Mouse (Mus musculus): ENCODE data around the gene Mtx2. TPM values are rescaled to one million over a fixed set of nuclear protein-coding genes. Genes with fewer than 3 reads are reported as not detected.
A peak's percentile ranks its signal among the peaks of the same experiment; 100 is the strongest.

Mtx2 gene
- 124 and 126 TPM in 2 replicates for polyA plus RNA-seq (2014; fragmentation: Nextera tagmentation; extraction: Ambion mirVana)

- H3K9ac ChIP-seq (ENCODE audit: low read length), result peak within 1 kb of the TSS; percentile 94
- H3K27me3 ChIP-seq (replicated peaks; ENCODE audit: control insufficient read depth, insufficient read depth, low read length), result no peaks in the 10 kb centered on the region
- WGBS, result under 1% methylated on average over 74 of the region's 74 CpGs
- DNase-seq (ENCODE audit: low spot score) (peak; percentile 89), ATAC-seq (replicated peaks; ENCODE audit: low FRiP score, low TSS enrichment, low read depth) (peak; percentile 90)
- H3K4me2 ChIP-seq (ENCODE audit: low read length), result peak within 1 kb of the TSS; percentile 71
- no peaks in the 10 kb centered on the region for H3K4me1 ChIP-seq (replicated peaks; ENCODE audit: control insufficient read depth, insufficient read depth, low read length)
- no peaks in the 10 kb centered on the region for H3K36me3 ChIP-seq (ENCODE audit: control insufficient read depth, insufficient read depth, low read length)
- peak within 1 kb of the TSS; percentile 96 for H3K4me3 ChIP-seq (ENCODE audit: low read depth, low read length)
- no peaks in the 10 kb centered on the region for H3K9me3 ChIP-seq (ENCODE audit: control insufficient read depth, low read length)
- H3K27ac ChIP-seq (ENCODE audit: low read depth), result peak within 1 kb of the TSS; percentile 90
These were observed at the start of gene Mtx2 for GRCm38 (mm10) chr2:74825730-74826430. TSS of gene Mtx2 (plus strand) at chr2:74825803.

- Histone ChIP-seq H3K27me3 (replicated peaks; ENCODE audit: control insufficient read depth, insufficient read depth, low read length) (no peaks in the 10 kb centered on the region), H3K9me3 (ENCODE audit: control insufficient read depth, low read length) (no peaks in the 10 kb centered on the region), H3K36me3 (ENCODE audit: control insufficient read depth, insufficient read depth, low read length) (no peaks in the 10 kb centered on the region), H3K4me3 (ENCODE audit: low read depth, low read length) (no peak overlapping the region), H3K4me2 (ENCODE audit: low read length) (no peak overlapping the region), H3K9ac (ENCODE audit: low read length) (no peak overlapping the region), H3K27ac (ENCODE audit: low read depth) (no peak overlapping the region), H3K4me1 (replicated peaks; ENCODE audit: control insufficient read depth, insufficient read depth, low read length) (no peaks in the 10 kb centered on the region)
- ATAC-seq (replicated peaks; ENCODE audit: low FRiP score, low TSS enrichment, low read depth) (no peak), DNase-seq (ENCODE audit: low spot score) (no peak)
- 70% methylated on average over 13 of the region's 13 CpGs for WGBS
These were observed 47.9 kb upstream of the Mtx2 start for GRCm38 (mm10) chr2:74777536-74778275.

GRCm38 (mm10) chr2:74781386-74781785 is 44.2 kb upstream of the Mtx2 start:
- Histone ChIP-seq H3K27ac (ENCODE audit: low read depth) (no peak overlapping the region), H3K4me1 (replicated peaks; ENCODE audit: control insufficient read depth, insufficient read depth, low read length) (no peaks in the 10 kb centered on the region), H3K9me3 (ENCODE audit: control insufficient read depth, low read length) (no peaks in the 10 kb centered on the region), H3K27me3 (replicated peaks; ENCODE audit: control insufficient read depth, insufficient read depth, low read length) (no peaks in the 10 kb centered on the region), H3K4me3 (ENCODE audit: low read depth, low read length) (no peak overlapping the region), H3K4me2 (ENCODE audit: low read length) (no peak overlapping the region), H3K9ac (ENCODE audit: low read length) (no peak overlapping the region), H3K36me3 (ENCODE audit: control insufficient read depth, insufficient read depth, low read length) (no peaks in the 10 kb centered on the region)
- no peak for DNase-seq (ENCODE audit: low spot score)
- WGBS, result 73% methylated on average over 5 of the region's 5 CpGs
- ATAC-seq (replicated peaks; ENCODE audit: low FRiP score, low TSS enrichment, low read depth), result no peak

GRCm38 (mm10) chr2:74795531-74795930 is 30.1 kb upstream of the Mtx2 start:
- no peak overlapping the region for H3K4me2 ChIP-seq (ENCODE audit: low read length)
- no peak overlapping the region for H3K9ac ChIP-seq (ENCODE audit: low read length)
- no peak overlapping the region for H3K27ac ChIP-seq (ENCODE audit: low read depth)
- H3K9me3 ChIP-seq (ENCODE audit: control insufficient read depth, low read length), result no peaks in the 10 kb centered on the region
- no peak for DNase-seq (ENCODE audit: low spot score)
- no peak for ATAC-seq (replicated peaks; ENCODE audit: low FRiP score, low TSS enrichment, low read depth)
- 29% methylated on average over 7 of the region's 7 CpGs for WGBS
- H3K27me3 ChIP-seq (replicated peaks; ENCODE audit: control insufficient read depth, insufficient read depth, low read length), result no peaks in the 10 kb centered on the region
- H3K4me3 ChIP-seq (ENCODE audit: low read depth, low read length), result no peak overlapping the region
- no peaks in the 10 kb centered on the region for H3K36me3 ChIP-seq (ENCODE audit: control insufficient read depth, insufficient read depth, low read length)
- no peaks in the 10 kb centered on the region; the same call in 1 of the 2 replicates for H3K4me1 ChIP-seq (replicated peaks; ENCODE audit: control insufficient read depth, insufficient read depth, low read length)

- Histone ChIP-seq H3K4me1 (replicated peaks; ENCODE audit: control insufficient read depth, insufficient read depth, low read length) (no peaks in the 10 kb centered on the region), H3K4me2 (ENCODE audit: low read length) (no peak overlapping the region), H3K36me3 (ENCODE audit: control insufficient read depth, insufficient read depth, low read length) (no peaks in the 10 kb centered on the region), H3K4me3 (ENCODE audit: low read depth, low read length) (no peak overlapping the region), H3K9me3 (ENCODE audit: control insufficient read depth, low read length) (no peaks in the 10 kb centered on the region), H3K9ac (ENCODE audit: low read length) (no peak overlapping the region), H3K27me3 (replicated peaks; ENCODE audit: control insufficient read depth, insufficient read depth, low read length) (no peaks in the 10 kb centered on the region), H3K27ac (ENCODE audit: low read depth) (no peak overlapping the region)
- no peak for DNase-seq (ENCODE audit: low spot score)
- ATAC-seq (replicated peaks; ENCODE audit: low FRiP score, low TSS enrichment, low read depth), result no peak
- WGBS, result 74% methylated on average over 5 of the region's 5 CpGs
These were observed 17.2 kb upstream of the Mtx2 start for GRCm38 (mm10) chr2:74808431-74808830.

GRCm38 (mm10) chr2:74822654-74823053 is 2.9 kb upstream of the Mtx2 start:
- H3K9ac ChIP-seq (ENCODE audit: low read length), result no peak overlapping the region
- no peaks in the 10 kb centered on the region for H3K27me3 ChIP-seq (replicated peaks; ENCODE audit: control insufficient read depth, insufficient read depth, low read length)
- H3K4me3 ChIP-seq (ENCODE audit: low read depth, low read length), result no peak overlapping the region
- H3K36me3 ChIP-seq (ENCODE audit: control insufficient read depth, insufficient read depth, low read length), result no peaks in the 10 kb centered on the region
- WGBS, result 86% methylated on average over 5 of the region's 5 CpGs
- H3K4me1 ChIP-seq (replicated peaks; ENCODE audit: control insufficient read depth, insufficient read depth, low read length), result no peaks in the 10 kb centered on the region
- H3K4me2 ChIP-seq (ENCODE audit: low read length), result no peak overlapping the region
- H3K9me3 ChIP-seq (ENCODE audit: control insufficient read depth, low read length), result no peaks in the 10 kb centered on the region
- ATAC-seq (replicated peaks; ENCODE audit: low FRiP score, low TSS enrichment, low read depth), result no peak
- H3K27ac ChIP-seq (ENCODE audit: low read depth), result no peak overlapping the region
- DNase-seq (ENCODE audit: low spot score), result no peak

- Histone ChIP-seq H3K9me3 (ENCODE audit: control insufficient read depth, low read length) (no peaks in the 10 kb centered on the region), H3K4me3 (ENCODE audit: low read depth, low read length) (peak overlapping the region; percentile 96), H3K9ac (ENCODE audit: low read length) (peak overlapping the region; percentile 94), H3K36me3 (ENCODE audit: control insufficient read depth, insufficient read depth, low read length) (no peaks in the 10 kb centered on the region), H3K27ac (ENCODE audit: low read depth) (peak overlapping the region; percentile 90), H3K27me3 (replicated peaks; ENCODE audit: control insufficient read depth, insufficient read depth, low read length) (no peaks in the 10 kb centered on the region), H3K4me1 (replicated peaks; ENCODE audit: control insufficient read depth, insufficient read depth, low read length) (no peaks in the 10 kb centered on the region), H3K4me2 (ENCODE audit: low read length) (peak overlapping the region; percentile 71)
- 0 out of 2 replicates have a peak, but pooled peaks have one; percentile 7 for ATAC-seq (replicated peaks; ENCODE audit: low FRiP score, low TSS enrichment, low read depth)
- 66% methylated on average over 3 of the region's 3 CpGs for WGBS
- no peak for DNase-seq (ENCODE audit: low spot score)
These were observed 253 bp upstream of the Mtx2 start for GRCm38 (mm10) chr2:74825371-74825729.

GRCm38 (mm10) chr2:74846992-74847391 is 21.4 kb downstream of the Mtx2 start:
- Histone ChIP-seq H3K27me3 (replicated peaks; ENCODE audit: control insufficient read depth, insufficient read depth, low read length) (no peaks in the 10 kb centered on the region), H3K27ac (ENCODE audit: low read depth) (no peak overlapping the region), H3K4me2 (ENCODE audit: low read length) (no peak overlapping the region), H3K4me1 (replicated peaks; ENCODE audit: control insufficient read depth, insufficient read depth, low read length) (peaks cover 3% of the 10 kb centered on the region; the same call in 1 of the 2 replicates), H3K4me3 (ENCODE audit: low read depth, low read length) (no peak overlapping the region), H3K9me3 (ENCODE audit: control insufficient read depth, low read length) (no peaks in the 10 kb centered on the region), H3K36me3 (ENCODE audit: control insufficient read depth, insufficient read depth, low read length) (no peaks in the 10 kb centered on the region), H3K9ac (ENCODE audit: low read length) (no peak overlapping the region)
- no peak for ATAC-seq (replicated peaks; ENCODE audit: low FRiP score, low TSS enrichment, low read depth)
- WGBS, result 75% methylated on average over 5 of the region's 5 CpGs
- DNase-seq (ENCODE audit: low spot score), result no peak

All from intestine, embryonic 14.5 days (tissue).